Mouse (Mus musculus) ES-E14 (cell line): ENCODE data around the gene Ube2l6. TPM values are rescaled to one million over a fixed set of nuclear protein-coding genes. Genes with fewer than 3 reads are reported as not detected.

Experiments used
- DNase-seq: peaks from one replicate; pipeline ENCODE4 v3.0.0-alpha.2; 2013; ENCODE audit warnings: low read depth, low spot score
- H3K27ac ChIP-seq: 2 replicates; pipeline ENCODE4 v1.5.1; 2012; ENCODE audit warnings: low read depth, mild to moderate bottlenecking, low read length, moderate library complexity, mixed read lengths; ENCODE audit not compliant: poor library complexity, insufficient read depth, severe bottlenecking
- H3K36me3 ChIP-seq: 2 replicates; pipeline ENCODE4 v1.6.1; 2012; ENCODE audit warnings: mild to moderate bottlenecking, low read length, moderate library complexity, mixed read lengths; ENCODE audit not compliant: control insufficient read depth, poor library complexity, insufficient read depth, severe bottlenecking
- H3K4me1 ChIP-seq, 2 experiments: fragments of 150-350 bp in 1 of 2; sonication (generic) in 1 of 2; 2 replicates each; pipeline ENCODE4 v1.6.1; 2012; ENCODE audit warnings: low read length in 2 of 2, mild to moderate bottlenecking in 1 of 2, mixed read lengths in 1 of 2; ENCODE audit not compliant: control insufficient read depth in 2 of 2, insufficient read depth in 2 of 2, poor library complexity in 1 of 2
- H3K4me3 ChIP-seq, 2 experiments: fragments of 150-350 bp in 1 of 2; sonication (generic) in 1 of 2; 2 replicates each; pipeline ENCODE4 v1.5.1; 2012; ENCODE audit warnings: low read length in 2 of 2, low read depth in 1 of 2, mild to moderate bottlenecking in 1 of 2, mixed read lengths in 1 of 2; ENCODE audit not compliant: insufficient read depth in 1 of 2, poor library complexity in 1 of 2, severe bottlenecking in 1 of 2
- H3K9ac ChIP-seq: 2 replicates; pipeline ENCODE4 v1.6.1; 2012; ENCODE audit warnings: low read depth, mild to moderate bottlenecking, low read length, mixed read lengths; ENCODE audit not compliant: poor library complexity, insufficient read depth, severe bottlenecking
- H3K9me3 ChIP-seq: fragments of 150-350 bp; sonication (generic); 2 replicates; pipeline ENCODE4 v1.6.1; 2012; ENCODE audit warnings: low read depth, mild to moderate bottlenecking, low read length; ENCODE audit not compliant: control insufficient read depth, insufficient read depth
- CHD2 ChIP-seq: IDR thresholded peaks from 2 replicates; pipeline ENCODE4 v1.6.1; 2014; ENCODE audit warnings: mild to moderate bottlenecking, low read depth, low read length, inconsistent platforms
- HCFC1 ChIP-seq: IDR thresholded peaks from 2 replicates; pipeline ENCODE4 v1.6.1; 2012; ENCODE audit warnings: low read length, inconsistent platforms, borderline replicate concordance; ENCODE audit not compliant: insufficient read depth
- MAFK ChIP-seq: IDR thresholded peaks from 2 replicates; pipeline ENCODE4 v1.6.1; 2014; ENCODE audit warnings: mild to moderate bottlenecking, low read depth, low read length, inconsistent platforms; ENCODE audit not compliant: insufficient read depth
- ZC3H11A ChIP-seq: IDR thresholded peaks from 2 replicates; pipeline ENCODE4 v1.6.1; 2012; ENCODE audit warnings: low read depth, mild to moderate bottlenecking, inconsistent platforms, low read length, borderline replicate concordance
- ZNF384 ChIP-seq: IDR thresholded peaks from 2 replicates; pipeline ENCODE4 v1.6.1; 2012; ENCODE audit warnings: low read depth, low read length, inconsistent platforms
- in situ Hi-C, 2 experiments: fragments of 600-800 bp; cut with MboI; formaldehyde crosslinking; loops; one replicate each; pipeline ENCODE4 v1.15.1; 2025; ENCODE audit warnings: low sequenced_read_pairs in 2 of 2, inconsistent platforms in 1 of 2; ENCODE audit not compliant: unreplicated experiment in 2 of 2
- total RNA-seq: library from RNA; depleted of rRNA; stranded (reverse); fragments of 300-350 nt; gene quantifications from 2 replicates; pipeline ENCODE4 v1.2.3, GENCODE M21; 2012

Ube2l6 gene
- total RNA-seq, 1 experiment: 1.9 TPM

GRCm38 (mm10) chr2:84803963-84804362 is 5.3 kb downstream of the Ube2l6 start:
- in situ Hi-C loops: no loop called here

DNA sequence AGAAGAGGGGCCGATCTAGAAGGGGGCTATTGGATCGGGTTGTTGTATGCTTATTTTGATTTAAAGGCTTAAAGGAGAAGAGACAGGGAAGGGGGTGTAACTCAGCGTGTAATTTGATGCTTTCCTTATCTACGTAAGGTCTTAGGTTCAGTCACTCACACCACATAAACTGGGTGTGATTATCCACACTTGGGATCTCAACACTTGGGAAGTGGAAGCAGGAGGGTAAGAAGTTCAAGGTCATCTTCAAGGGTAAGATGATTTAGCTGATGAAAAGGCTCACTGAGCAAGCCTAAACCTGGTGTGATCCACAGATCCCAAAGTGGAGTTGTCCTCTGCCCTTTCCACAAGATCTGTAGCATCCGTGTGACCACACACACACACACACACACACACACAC is 7.9 kb downstream of the Ube2l6 start:
- H3K4me3 ChIP-seq: no peak overlapping the region
- no peak for TF ChIP-seq CHD2
- TF ChIP-seq ZC3H11A: no peak
- TF ChIP-seq ZNF384: no peak
- TF ChIP-seq HCFC1: no peak
- no peak for TF ChIP-seq MAFK
- peaks cover 0 to 5% of the 10 kb centered on the region in 2 experiments; a peak in 1 of 4 replicates for H3K4me1 ChIP-seq
- DNase-seq: no peak
- H3K9me3 ChIP-seq: no peaks in the 10 kb centered on the region
- no peak overlapping the region for H3K9ac ChIP-seq
- in situ Hi-C loops: no loop called here
- 0 out of 2 replicates have a peak, but pooled peaks cover 2% of the 10 kb centered on the region for H3K36me3 ChIP-seq
- H3K27ac ChIP-seq: no peak overlapping the region

More at GRCm38 (mm10) chr2:84803963-84804362, 5.3 kb downstream of the Ube2l6 start:
- no peak for DNase-seq
- Histone ChIP-seq H3K27ac (no peak overlapping the region), H3K4me1 (peaks cover 0 to 5% of the 10 kb centered on the region in 2 experiments; a peak in 2 of 4 replicates), H3K9ac (no peak overlapping the region), H3K4me3 (no peak overlapping the region), H3K9me3 (no peaks in the 10 kb centered on the region), H3K36me3 (0 out of 2 replicates have a peak, but pooled peaks cover under 1% of the 10 kb centered on the region)
- TF ChIP-seq MAFK (no peak), ZNF384 (no peak), ZC3H11A (no peak), CHD2 (no peak), HCFC1 (no peak)

DNA sequence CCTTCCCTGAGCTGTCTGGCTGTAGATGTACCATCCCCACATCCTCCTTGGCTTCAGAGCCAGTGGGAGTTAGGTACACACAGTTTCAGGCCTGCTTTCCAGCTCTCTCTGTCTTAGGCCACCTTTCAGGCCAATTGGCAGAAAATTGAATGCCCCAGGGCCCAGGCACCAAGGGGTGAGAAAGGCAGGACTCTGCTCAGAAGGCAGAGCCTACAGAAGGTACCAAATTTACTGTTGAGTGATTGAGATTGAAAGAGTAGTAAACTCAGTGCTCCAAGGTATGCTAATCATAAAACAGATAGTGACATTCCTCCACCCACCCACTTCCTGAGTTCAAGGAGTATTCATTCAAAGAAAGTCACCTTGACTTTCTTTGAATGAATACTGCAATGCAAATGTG is 10.7 kb downstream of the Ube2l6 start:
- H3K9ac ChIP-seq: no peak overlapping the region
- no peak overlapping the region for H3K4me3 ChIP-seq
- no peak for TF ChIP-seq ZC3H11A
- in situ Hi-C loops: no loop called here
- peak overlapping the region; percentile 77 for H3K27ac ChIP-seq
- no peaks in the 10 kb centered on the region for H3K9me3 ChIP-seq
- no peak for DNase-seq
- H3K4me1 ChIP-seq: peaks cover 0 to 5% of the 10 kb centered on the region in 2 experiments; a peak in 1 of 4 replicates
- H3K36me3 ChIP-seq: 0 out of 2 replicates have a peak, but pooled peaks cover 2% of the 10 kb centered on the region

- H3K9ac ChIP-seq: no peak overlapping the region
- TF ChIP-seq ZC3H11A (no peak), HCFC1 (no peak), MAFK (no peak), CHD2 (no peak), ZNF384 (no peak)
- no peaks in the 10 kb centered on the region for H3K9me3 ChIP-seq
- H3K27ac ChIP-seq: no peak overlapping the region
- 0 out of 2 replicates have a peak, but pooled peaks cover 2% of the 10 kb centered on the region for H3K36me3 ChIP-seq
- DNase-seq: no peak
- H3K4me3 ChIP-seq: no peak overlapping the region
- in situ Hi-C loops: no loop called here
- peaks cover 0 to 7% of the 10 kb centered on the region in 2 experiments; a peak in 1 of 4 replicates for H3K4me1 ChIP-seq
Measured at GRCm38 (mm10) chr2:84810526-84810885, 11.9 kb downstream of the Ube2l6 start.
